Mouse (Mus musculus): ENCODE results near the gene Stk11ip. TPM values are rescaled to one million over a fixed set of nuclear protein-coding genes. Genes with fewer than 3 reads are reported as not detected.

The Stk11ip gene
- polyA plus RNA-seq, 1 experiment from 2014 or later = 15.6 TPM

DNA sequence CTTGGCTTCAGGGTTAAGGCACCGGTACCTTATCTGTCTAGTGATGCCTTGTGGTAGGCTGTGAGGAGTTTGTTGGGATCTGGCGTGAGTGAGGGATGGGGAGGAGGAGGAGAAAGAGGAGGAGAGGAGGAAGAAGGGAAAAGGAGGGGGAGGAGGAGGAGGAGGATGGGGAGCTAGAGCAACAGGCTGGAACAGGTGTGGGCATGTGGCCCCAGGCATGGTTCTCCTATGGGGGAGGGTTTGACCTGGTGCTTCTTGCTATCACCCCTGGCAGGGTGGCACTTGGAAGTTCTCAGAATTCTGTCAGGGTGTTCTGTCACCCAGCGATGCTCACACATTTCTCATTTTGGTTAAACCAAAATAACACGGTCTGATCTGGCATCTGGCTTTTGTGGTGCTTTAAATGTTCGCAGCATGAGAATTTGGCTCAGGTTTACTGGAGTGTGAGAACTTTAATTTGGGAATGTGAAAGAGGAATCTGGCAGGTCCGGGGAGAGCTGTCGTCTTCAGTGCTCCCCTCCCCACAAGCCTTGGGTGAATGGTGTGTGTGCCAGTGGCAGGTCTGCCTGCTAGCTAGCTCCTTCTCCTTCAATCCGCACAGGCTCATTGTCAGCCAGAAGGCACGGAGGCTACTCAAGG lies 34.9 kb downstream of the Stk11ip start:
- H3K36me3 ChIP-seq (ENCODE audit: control insufficient read depth, insufficient read depth, low read length) = peaks cover 10% of the 10 kb centered on the region

DNA sequence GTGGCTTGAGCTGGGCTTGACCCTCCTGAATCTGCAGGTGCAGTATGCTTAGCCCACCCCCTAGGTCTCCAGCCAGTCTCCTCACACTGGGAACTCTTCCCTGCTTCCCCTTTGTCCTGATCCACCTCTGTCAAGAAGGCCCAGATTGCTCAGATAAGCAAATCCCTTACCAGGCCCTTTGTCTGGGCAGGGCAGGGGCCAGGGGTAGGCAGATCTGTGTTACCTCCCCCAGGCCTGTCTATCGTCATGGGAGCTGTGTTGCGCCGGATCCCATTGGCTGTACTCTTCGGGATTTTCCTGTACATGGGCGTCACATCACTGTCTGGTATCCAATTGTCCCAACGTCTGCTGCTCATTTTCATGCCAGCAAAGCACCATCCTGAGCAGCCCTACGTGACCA lies 35.7 kb downstream of the Stk11ip start:
- 89% methylated on average over 7 of the region's 7 CpGs for WGBS
- DNase-seq (ENCODE audit: low spot score) = no peak
- no peak overlapping the region for H3K4me3 ChIP-seq (ENCODE audit: low read depth, low read length)
- peaks cover 6% of the 10 kb centered on the region for H3K36me3 ChIP-seq (ENCODE audit: control insufficient read depth, insufficient read depth, low read length)
- no peak overlapping the region for H3K4me2 ChIP-seq
- H3K9ac ChIP-seq (ENCODE audit: low read depth, low read length) = no peak overlapping the region
- peaks cover 3% of the 10 kb centered on the region; the same call in 1 of the 2 replicates for H3K4me1 ChIP-seq (replicated peaks; ENCODE audit: control insufficient read depth, insufficient read depth, low read length)
- ATAC-seq (replicated peaks; ENCODE audit: low FRiP score) = no peak
- H3K27me3 ChIP-seq (replicated peaks; ENCODE audit: control insufficient read depth, insufficient read depth, low read length) = peaks cover 9% of the 10 kb centered on the region
- no peaks in the 10 kb centered on the region for H3K9me3 ChIP-seq (ENCODE audit: control insufficient read depth, low read length)
- no peak overlapping the region for H3K27ac ChIP-seq (ENCODE audit: low read depth, low read length)

More for the DNA sequence above, 34.9 kb downstream of the Stk11ip start:
- 81% methylated on average over 9 of the region's 9 CpGs for WGBS
- Histone ChIP-seq H3K9me3 (ENCODE audit: control insufficient read depth, low read length) (no peaks in the 10 kb centered on the region), H3K4me3 (ENCODE audit: low read depth, low read length) (no peak overlapping the region), H3K4me1 (replicated peaks; ENCODE audit: control insufficient read depth, insufficient read depth, low read length) (peaks cover 3% of the 10 kb centered on the region; the same call in 1 of the 2 replicates), H3K4me2 (no peak overlapping the region), H3K27me3 (replicated peaks; ENCODE audit: control insufficient read depth, insufficient read depth, low read length) (peaks cover 6% of the 10 kb centered on the region), H3K9ac (ENCODE audit: low read depth, low read length) (no peak overlapping the region), H3K27ac (ENCODE audit: low read depth, low read length) (no peak overlapping the region)
- ATAC-seq (replicated peaks; ENCODE audit: low FRiP score) = no peak
- DNase-seq (ENCODE audit: low spot score) = no peak

- Histone ChIP-seq H3K9ac (ENCODE audit: low read depth, low read length) (no peak overlapping the region), H3K27ac (ENCODE audit: low read depth, low read length) (no peak overlapping the region), H3K27me3 (replicated peaks; ENCODE audit: control insufficient read depth, insufficient read depth, low read length) (peaks cover 10% of the 10 kb centered on the region), H3K4me2 (no peak overlapping the region), H3K9me3 (ENCODE audit: control insufficient read depth, low read length) (no peaks in the 10 kb centered on the region), H3K4me3 (ENCODE audit: low read depth, low read length) (no peak overlapping the region), H3K36me3 (ENCODE audit: control insufficient read depth, insufficient read depth, low read length) (peaks cover 2% of the 10 kb centered on the region; the same call in 1 of the 2 replicates), H3K4me1 (replicated peaks; ENCODE audit: control insufficient read depth, insufficient read depth, low read length) (peaks cover 3% of the 10 kb centered on the region; the same call in 1 of the 2 replicates)
- no peak for DNase-seq (ENCODE audit: low spot score)
- ATAC-seq (replicated peaks; ENCODE audit: low FRiP score) = no peak
- WGBS = 80% methylated on average over 18 of the region's 18 CpGs
These were observed 37.3 kb downstream of the Stk11ip start for GRCm38 (mm10) chr1:75558388-75559178.

DNA sequence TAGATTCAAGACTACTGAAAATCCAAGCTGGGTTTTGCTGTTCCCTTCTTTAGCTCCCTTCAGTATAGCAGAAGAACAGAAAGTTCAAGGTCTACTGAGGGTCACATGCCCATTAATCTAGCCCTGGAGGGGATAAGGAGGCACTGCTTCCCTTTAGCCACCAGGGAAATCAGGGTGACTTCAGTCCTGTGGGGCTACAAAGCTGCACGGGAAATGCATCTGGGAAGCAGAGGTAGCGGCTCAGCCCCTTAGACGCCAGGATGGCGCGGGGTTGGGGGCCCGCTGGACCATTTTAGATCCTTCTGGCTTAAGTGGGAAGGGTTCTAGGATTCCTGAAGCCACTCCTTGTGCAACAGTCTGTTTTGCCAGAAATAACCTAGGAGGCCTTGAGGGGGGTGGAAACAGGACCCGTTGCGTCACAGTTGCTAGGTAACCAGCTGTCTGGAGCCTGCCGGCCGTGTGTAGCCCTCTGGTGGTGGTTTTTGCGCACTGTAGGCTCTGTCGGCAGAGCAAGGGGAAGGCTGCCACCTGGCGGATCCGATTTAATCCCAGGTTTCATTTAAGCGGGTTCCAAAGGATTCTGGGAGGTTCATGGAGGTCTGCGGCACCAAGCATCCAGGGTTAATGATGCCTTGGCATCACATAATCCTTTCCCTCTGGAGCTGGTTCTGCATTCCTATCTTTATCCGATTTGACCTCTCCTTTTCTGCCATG lies 38.0 kb downstream of the Stk11ip start:
- Histone ChIP-seq H3K9me3 (ENCODE audit: control insufficient read depth, low read length) (no peaks in the 10 kb centered on the region), H3K4me3 (ENCODE audit: low read depth, low read length) (no peak overlapping the region), H3K4me2 (peak overlapping the region; percentile 22; the same call in 1 of the 2 replicates), H3K36me3 (ENCODE audit: control insufficient read depth, insufficient read depth, low read length) (peaks cover 2% of the 10 kb centered on the region; the same call in 1 of the 2 replicates), H3K27ac (ENCODE audit: low read depth, low read length) (no peak overlapping the region), H3K27me3 (replicated peaks; ENCODE audit: control insufficient read depth, insufficient read depth, low read length) (peaks cover 10% of the 10 kb centered on the region), H3K4me1 (replicated peaks; ENCODE audit: control insufficient read depth, insufficient read depth, low read length) (peaks cover 3% of the 10 kb centered on the region; the same call in 1 of the 2 replicates), H3K9ac (ENCODE audit: low read depth, low read length) (no peak overlapping the region)
- ATAC-seq (replicated peaks; ENCODE audit: low FRiP score) (peak; percentile 80), DNase-seq (ENCODE audit: low spot score) (peak; percentile 85)
- WGBS = 7% methylated on average over 17 of the region's 17 CpGs

DNA sequence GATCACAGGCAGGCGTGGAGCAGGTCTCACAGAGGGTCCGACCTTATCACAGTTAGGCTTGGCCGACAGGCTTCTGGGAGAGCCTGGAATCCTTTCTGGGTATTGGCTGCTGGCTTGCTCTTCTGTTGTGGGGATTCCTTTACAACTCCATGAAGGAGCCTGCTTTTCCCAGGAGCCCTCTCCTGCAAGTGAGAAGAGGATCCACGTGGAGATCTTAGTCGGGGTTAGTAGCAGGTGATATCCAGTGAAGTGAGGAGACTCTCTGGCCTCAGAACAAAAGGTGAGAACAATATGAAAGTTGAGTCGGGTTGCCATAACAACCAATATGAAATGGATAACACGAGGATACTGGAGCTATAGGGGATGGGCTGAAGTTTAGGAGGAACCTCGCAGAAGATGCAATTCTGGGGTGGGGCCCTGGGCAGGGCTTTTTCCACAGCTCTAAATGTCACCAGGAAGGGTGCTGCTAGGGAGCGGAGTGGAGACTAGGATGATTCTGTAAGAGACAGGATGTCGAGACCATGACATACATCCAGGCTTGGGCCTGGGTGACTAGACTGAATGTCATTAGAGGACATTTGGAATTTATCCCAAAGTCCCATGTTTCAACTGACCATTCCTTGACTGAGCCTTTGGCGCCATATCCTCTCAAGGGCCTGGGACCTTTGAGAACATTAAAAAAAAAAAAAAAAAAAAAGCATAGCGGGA lies 39.0 kb downstream of the Stk11ip start:
- 65% methylated on average over 12 of the region's 12 CpGs for WGBS
- ATAC-seq (replicated peaks; ENCODE audit: low FRiP score) (no peak), DNase-seq (ENCODE audit: low spot score) (no peak)
- no peaks in the 10 kb centered on the region for H3K36me3 ChIP-seq (ENCODE audit: control insufficient read depth, insufficient read depth, low read length)
- H3K9me3 ChIP-seq (ENCODE audit: control insufficient read depth, low read length) = no peaks in the 10 kb centered on the region
- H3K9ac ChIP-seq (ENCODE audit: low read depth, low read length) = no peak overlapping the region
- no peak overlapping the region for H3K4me2 ChIP-seq
- no peak overlapping the region for H3K4me3 ChIP-seq (ENCODE audit: low read depth, low read length)
- no peak overlapping the region for H3K27ac ChIP-seq (ENCODE audit: low read depth, low read length)
- peaks cover 3% of the 10 kb centered on the region; the same call in 1 of the 2 replicates for H3K4me1 ChIP-seq (replicated peaks; ENCODE audit: control insufficient read depth, insufficient read depth, low read length)
- H3K27me3 ChIP-seq (replicated peaks; ENCODE audit: control insufficient read depth, insufficient read depth, low read length) = peaks cover 10% of the 10 kb centered on the region

- no peak overlapping the region for H3K27ac ChIP-seq (ENCODE audit: low read depth, low read length)
- no peaks in the 10 kb centered on the region for H3K36me3 ChIP-seq (ENCODE audit: control insufficient read depth, insufficient read depth, low read length)
- H3K27me3 ChIP-seq (replicated peaks; ENCODE audit: control insufficient read depth, insufficient read depth, low read length) = peaks cover 10% of the 10 kb centered on the region
- H3K9me3 ChIP-seq (ENCODE audit: control insufficient read depth, low read length) = no peaks in the 10 kb centered on the region
- no peak overlapping the region for H3K4me2 ChIP-seq
- ATAC-seq (replicated peaks; ENCODE audit: low FRiP score) (no peak), DNase-seq (ENCODE audit: low spot score) (no peak)
- H3K4me1 ChIP-seq (replicated peaks; ENCODE audit: control insufficient read depth, insufficient read depth, low read length) = peaks cover 3% of the 10 kb centered on the region; the same call in 1 of the 2 replicates
- no peak overlapping the region for H3K4me3 ChIP-seq (ENCODE audit: low read depth, low read length)
- H3K9ac ChIP-seq (ENCODE audit: low read depth, low read length) = no peak overlapping the region
- 46% methylated on average over 4 of the region's 4 CpGs for WGBS
These were observed 40.0 kb downstream of the Stk11ip start for GRCm38 (mm10) chr1:75561221-75561897.

- Histone ChIP-seq H3K27me3 (replicated peaks; ENCODE audit: control insufficient read depth, insufficient read depth, low read length) (peaks cover 10% of the 10 kb centered on the region), H3K9me3 (ENCODE audit: control insufficient read depth, low read length) (no peaks in the 10 kb centered on the region), H3K9ac (ENCODE audit: low read depth, low read length) (no peak overlapping the region), H3K4me3 (ENCODE audit: low read depth, low read length) (no peak overlapping the region), H3K27ac (ENCODE audit: low read depth, low read length) (no peak overlapping the region), H3K4me2 (no peak overlapping the region), H3K36me3 (ENCODE audit: control insufficient read depth, insufficient read depth, low read length) (no peaks in the 10 kb centered on the region), H3K4me1 (replicated peaks; ENCODE audit: control insufficient read depth, insufficient read depth, low read length) (peaks cover 3% of the 10 kb centered on the region; the same call in 1 of the 2 replicates)
- DNase-seq (ENCODE audit: low spot score) (no peak), ATAC-seq (replicated peaks; ENCODE audit: low FRiP score) (no peak)
- WGBS = 61% methylated on average over 1 of the region's 1 CpGs
These were observed 40.5 kb downstream of the Stk11ip start for GRCm38 (mm10) chr1:75561898-75562238.

DNA sequence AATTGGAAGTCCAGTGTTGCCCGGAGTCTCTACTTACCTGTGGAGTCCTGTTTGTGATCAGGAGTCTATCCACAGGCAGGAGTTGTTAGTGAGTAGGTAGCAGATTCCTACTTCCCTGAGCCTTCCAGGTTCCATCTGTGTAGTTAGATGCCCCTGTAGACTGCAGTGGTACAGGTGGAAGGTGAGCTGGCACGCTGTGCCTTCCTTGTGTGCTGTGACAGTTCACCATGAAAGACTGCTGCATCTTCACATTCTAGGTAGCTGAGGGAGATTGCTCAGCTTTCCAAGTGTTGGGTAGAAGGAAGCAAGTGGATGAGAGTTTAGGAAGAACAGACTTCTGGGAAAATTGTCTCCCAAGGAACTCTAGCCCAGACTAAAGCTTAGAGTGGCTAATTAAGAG lies 42.8 kb downstream of the Stk11ip start:
- no peak overlapping the region for H3K9ac ChIP-seq (ENCODE audit: low read depth, low read length)
- 77% methylated on average over 2 of the region's 2 CpGs for WGBS
- DNase-seq (ENCODE audit: low spot score) (no peak), ATAC-seq (replicated peaks; ENCODE audit: low FRiP score) (no peak)
- peaks cover 3% of the 10 kb centered on the region; the same call in 1 of the 2 replicates for H3K4me1 ChIP-seq (replicated peaks; ENCODE audit: control insufficient read depth, insufficient read depth, low read length)
- peaks cover 6% of the 10 kb centered on the region for H3K27me3 ChIP-seq (replicated peaks; ENCODE audit: control insufficient read depth, insufficient read depth, low read length)
- H3K4me2 ChIP-seq = no peak overlapping the region
- H3K9me3 ChIP-seq (ENCODE audit: control insufficient read depth, low read length) = no peaks in the 10 kb centered on the region
- H3K27ac ChIP-seq (ENCODE audit: low read depth, low read length) = no peak overlapping the region
- no peaks in the 10 kb centered on the region for H3K36me3 ChIP-seq (ENCODE audit: control insufficient read depth, insufficient read depth, low read length)
- no peak overlapping the region for H3K4me3 ChIP-seq (ENCODE audit: low read depth, low read length)
